Mouse (Mus musculus): ENCODE measurements around the gene Rnf26. TPM values are rescaled to one million over a fixed set of nuclear protein-coding genes. Genes with fewer than 3 reads are reported as not detected.

Gene Rnf26
- polyA plus RNA-seq, 1 experiment from 2014 or later = 79.6 TPM

DNA sequence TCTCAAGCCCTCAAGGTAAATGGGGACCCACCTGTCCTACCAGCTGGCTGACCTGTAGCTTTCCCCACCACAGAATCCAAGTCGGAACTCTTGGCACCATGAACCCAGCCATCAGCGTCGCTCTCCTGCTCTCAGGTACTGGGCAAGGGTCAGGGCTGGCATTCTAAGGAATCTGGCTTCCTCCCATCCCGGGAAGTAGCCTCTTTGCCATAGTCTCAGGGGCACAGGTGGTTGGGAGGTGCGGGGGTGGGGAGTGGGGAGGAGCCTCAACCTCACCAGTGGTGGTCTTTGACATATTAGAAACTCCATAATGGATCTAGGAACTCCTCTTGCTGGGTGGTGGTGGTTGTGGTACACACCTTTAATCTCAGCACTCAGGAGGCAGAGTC, 67.4 kb downstream of the Rnf26 start:
- 85% methylated on average over 5 of the region's 5 CpGs for WGBS
- Histone ChIP-seq H3K27ac (no peak overlapping the region), H3K9ac (no peak overlapping the region), H3K4me1 (peaks cover 15% of the 10 kb centered on the region), H3K27me3 (peaks cover 56% of the 10 kb centered on the region), H3K9me3 (no peaks in the 10 kb centered on the region), H3K4me3 (no peak overlapping the region), H3K36me3 (no peaks in the 10 kb centered on the region), H3K4me2 (replicated peaks) (no peak overlapping the region)
- no peak for ATAC-seq (ENCODE audit: low FRiP score, low read depth)

Other genes with a start within 250 kb of the Rnf26 start
- 3.4 and 5.1 TPM in 2 replicates for gene Thy1, start 70.1 kb downstream of the Rnf26 start, polyA plus RNA-seq (2015; fragmentation: Nextera tagmentation; extraction: Ambion mirVana)
- 14.6 and 14.7 TPM in 2 replicates for gene Usp2, start 46.5 kb downstream of the Rnf26 start, polyA plus RNA-seq (2015; fragmentation: Nextera tagmentation; extraction: Ambion mirVana)
- 0.13 and 0.17 TPM in 2 replicates for gene Mfrp, start 11.8 kb downstream of the Rnf26 start, polyA plus RNA-seq (2015; fragmentation: Nextera tagmentation; extraction: Ambion mirVana)
- gene C1qtnf5, start 6.3 kb downstream of the Rnf26 start, polyA plus RNA-seq (2015; fragmentation: Nextera tagmentation; extraction: Ambion mirVana) = 2.6 and 3.4 TPM in 2 replicates
- gene Gm49380, start within 50 bp of the Rnf26 start, polyA plus RNA-seq (2015; fragmentation: Nextera tagmentation; extraction: Ambion mirVana) = 0.09 and 0.10 TPM in 2 replicates
- gene Mcam, start 21.0 kb upstream of the Rnf26 start, polyA plus RNA-seq (2015; fragmentation: Nextera tagmentation; extraction: Ambion mirVana) = 29.6 and 30.4 TPM in 2 replicates
- 17.5 and 19.6 TPM in 2 replicates for gene Cbl, start 120.5 kb upstream of the Rnf26 start, polyA plus RNA-seq (2015; fragmentation: Nextera tagmentation; extraction: Ambion mirVana)
- not detected in 2 replicates for gene Ccdc153, start 127.2 kb upstream of the Rnf26 start, polyA plus RNA-seq (2015; fragmentation: Nextera tagmentation; extraction: Ambion mirVana)
- 0.09 and 0.11 TPM in 2 replicates for gene Pdzd3, start 138.0 kb upstream of the Rnf26 start, polyA plus RNA-seq (2015; fragmentation: Nextera tagmentation; extraction: Ambion mirVana)
- 8.2 and 8.3 TPM in 2 replicates for gene Nlrx1, start 155.1 kb upstream of the Rnf26 start, polyA plus RNA-seq (2015; fragmentation: Nextera tagmentation; extraction: Ambion mirVana)
- 7.3 and 7.4 TPM in 2 replicates for gene Abcg4, start 175.1 kb upstream of the Rnf26 start, polyA plus RNA-seq (2015; fragmentation: Nextera tagmentation; extraction: Ambion mirVana)
- gene Hinfp, start 192.2 kb upstream of the Rnf26 start, polyA plus RNA-seq (2015; fragmentation: Nextera tagmentation; extraction: Ambion mirVana) = 26.1 and 29.6 TPM in 2 replicates
- 6.8 and 7.8 TPM in 2 replicates for gene C2cd2l, start 206.8 kb upstream of the Rnf26 start, polyA plus RNA-seq (2015; fragmentation: Nextera tagmentation; extraction: Ambion mirVana)
- 40.2 and 40.5 TPM in 2 replicates for gene Dpagt1, start 212.5 kb upstream of the Rnf26 start, polyA plus RNA-seq (2015; fragmentation: Nextera tagmentation; extraction: Ambion mirVana)
- gene H2afx, start 221.2 kb upstream of the Rnf26 start, polyA plus RNA-seq (2015; fragmentation: Nextera tagmentation; extraction: Ambion mirVana) = 382 and 390 TPM in 2 replicates
- 111 and 116 TPM in 2 replicates for gene Hmbs, start 230.7 kb upstream of the Rnf26 start, polyA plus RNA-seq (2015; fragmentation: Nextera tagmentation; extraction: Ambion mirVana)
- gene Vps11, start 248.2 kb upstream of the Rnf26 start, polyA plus RNA-seq (2015; fragmentation: Nextera tagmentation; extraction: Ambion mirVana) = 27.8 and 28.9 TPM in 2 replicates

Data from limb, embryonic 13.5 days (tissue).